Mouse (Mus musculus) lung, postnatal 0 days (tissue): ENCODE results near the gene Cand1.

ENCODE experiments used
- CTCF ChIP-seq: IDR thresholded peaks from 2 replicates; pipeline ENCODE4 v1.5.1; 2016; ENCODE audit warnings: antibody characterized with exemption, mild to moderate bottlenecking
- EP300 ChIP-seq: IDR thresholded peaks from 2 replicates; pipeline ENCODE4 v1.6.1; 2016; ENCODE audit warnings: antibody characterized with exemption, mild to moderate bottlenecking, control low read depth

- TF ChIP-seq CTCF (no peak), EP300 (no peak)
These were observed 70.2 kb downstream of the Cand1 start for GRCm38 (mm10) chr10:119169656-119170055.
